Mouse (Mus musculus) limb, embryonic 14.5 days (tissue): ENCODE results near the gene Parvb. TPM values are rescaled to one million over a fixed set of nuclear protein-coding genes. Genes with fewer than 3 reads are reported as not detected.

Experiments
- ATAC-seq: fragments of 200-750 bp; cut with Nextera tagmentation; 2 replicates; pipeline ENCODE4 v1.8.0; 2017; ENCODE audit warnings: low read depth, moderate number of reproducible peaks, moderate TSS enrichment; ENCODE audit not compliant: low FRiP score
- DNase-seq: peaks from one replicate; pipeline ENCODE4 v3.0.0-alpha.2; 2015; ENCODE audit warnings: low spot score
- H3K27ac ChIP-seq: fragments of 300-500 bp; sonication (generic); replicated peaks from 2 replicates; pipeline ENCODE4 v1.5.1; 2014; ENCODE audit warnings: low read depth, mild to moderate bottlenecking, low read length, moderate library complexity, mixed read lengths
- H3K27me3 ChIP-seq: fragments of 300-500 bp; sonication (generic); 2 replicates; pipeline ENCODE4 v1.6.1; 2014; ENCODE audit warnings: low read length, mixed read lengths; ENCODE audit not compliant: control insufficient read depth, insufficient read depth
- H3K36me3 ChIP-seq: fragments of 300-500 bp; sonication (generic); 2 replicates; pipeline ENCODE4 v1.6.1; 2014; ENCODE audit warnings: mild to moderate bottlenecking, low read length, moderate library complexity, mixed read lengths; ENCODE audit not compliant: control insufficient read depth, insufficient read depth
- H3K4me1 ChIP-seq: fragments of 300-500 bp; sonication (generic); 2 replicates; pipeline ENCODE4 v1.6.1; 2014; ENCODE audit warnings: antibody characterized with exemption, low read length, mixed read lengths; ENCODE audit not compliant: control insufficient read depth, insufficient read depth
- H3K4me2 ChIP-seq: fragments of 300-500 bp; sonication (generic); replicated peaks from 2 replicates; pipeline ENCODE4 v1.6.1; 2014; ENCODE audit warnings: low read depth, mild to moderate bottlenecking, low read length, moderate library complexity; ENCODE audit not compliant: severe bottlenecking
- H3K4me3 ChIP-seq: fragments of 300-500 bp; sonication (generic); replicated peaks from 2 replicates; pipeline ENCODE4 v1.5.1; 2014; ENCODE audit warnings: low read length
- H3K9ac ChIP-seq: fragments of 300-500 bp; sonication (generic); 2 replicates; pipeline ENCODE4 v1.6.1; 2014; ENCODE audit warnings: mild to moderate bottlenecking, low read depth, low read length, moderate library complexity; ENCODE audit not compliant: severe bottlenecking
- H3K9me3 ChIP-seq: fragments of 300-500 bp; sonication (generic); 2 replicates; pipeline ENCODE4 v1.6.1; 2016; ENCODE audit warnings: low read length; ENCODE audit not compliant: control insufficient read depth
- POLR2A ChIP-seq: fragments of 200-500 bp; IDR thresholded peaks from 2 replicates; pipeline ENCODE4 v1.8.0; 2012; ENCODE audit warnings: inconsistent platforms, mild to moderate bottlenecking, moderate library complexity, borderline replicate concordance; ENCODE audit not compliant: insufficient read depth, insufficient read length; ENCODE audit errors: extremely low read depth
- WGBS: fragments of 180-500 bp; shearing (Covaris S2); extraction: QIAGEN DNeasy Blood & Tissue Kit; methylation state at CpG from one replicate; pipeline ENCODE4 v1.1.7; 2014; 5-methylcytosine and 5-hydroxymethylcytosine counted together
- polyA plus RNA-seq, 2 experiments: library from polyadenylated mRNA; depleted of rRNA in 1 of 2; stranded (reverse) in 1 of 2; unstranded in 1 of 2; fragments of >200 nt; fragmentation: Nextera tagmentation in 1 of 2; extraction: Ambion mirVana in 1 of 2; gene quantifications; 2 replicates each; pipeline versions ENCODE4 v1.2.1 to v1.2.3; 2012 to 2014

Gene Parvb
- polyA plus RNA-seq, 2 experiments = 2.4 to 13.5 TPM

GRCm38 (mm10) chr15:84293590-84293989 lies 61.7 kb downstream of the Parvb start:
- H3K4me2 ChIP-seq = no peak overlapping the region
- no peaks in the 10 kb centered on the region for H3K9me3 ChIP-seq
- ATAC-seq (no peak), DNase-seq (no peak)
- WGBS = 81% methylated on average over 12 of the region's 12 CpGs
- H3K27ac ChIP-seq = no peak overlapping the region
- H3K36me3 ChIP-seq = no peaks in the 10 kb centered on the region
- H3K4me1 ChIP-seq = no peaks in the 10 kb centered on the region
- no peaks in the 10 kb centered on the region for H3K27me3 ChIP-seq
- H3K4me3 ChIP-seq = no peak overlapping the region
- H3K9ac ChIP-seq = no peak overlapping the region
- no peak for TF ChIP-seq POLR2A

GRCm38 (mm10) chr15:84294391-84294790 lies 62.5 kb downstream of the Parvb start:
- WGBS = 88% methylated on average over 9 of the region's 9 CpGs
- peaks cover 5% of the 10 kb centered on the region; the same call in 1 of the 2 replicates for H3K4me1 ChIP-seq
- ATAC-seq (no peak), DNase-seq (no peak)
- H3K27me3 ChIP-seq = no peaks in the 10 kb centered on the region
- no peak overlapping the region for H3K27ac ChIP-seq
- no peaks in the 10 kb centered on the region for H3K36me3 ChIP-seq
- H3K4me2 ChIP-seq = no peak overlapping the region
- no peak overlapping the region for H3K9ac ChIP-seq
- no peaks in the 10 kb centered on the region for H3K9me3 ChIP-seq
- no peak for TF ChIP-seq POLR2A
- H3K4me3 ChIP-seq = no peak overlapping the region

GRCm38 (mm10) chr15:84295225-84295624 lies 63.4 kb downstream of the Parvb start:
- H3K9ac ChIP-seq = no peak overlapping the region
- ATAC-seq (no peak), DNase-seq (no peak)
- H3K27ac ChIP-seq = no peak overlapping the region
- WGBS = 92% methylated on average over 10 of the region's 10 CpGs
- no peaks in the 10 kb centered on the region for H3K27me3 ChIP-seq
- H3K4me1 ChIP-seq = peaks cover 12% of the 10 kb centered on the region
- H3K4me2 ChIP-seq = no peak overlapping the region
- no peak for TF ChIP-seq POLR2A
- H3K9me3 ChIP-seq = no peaks in the 10 kb centered on the region
- no peak overlapping the region for H3K4me3 ChIP-seq
- H3K36me3 ChIP-seq = no peaks in the 10 kb centered on the region

- Histone ChIP-seq H3K9me3 (no peaks in the 10 kb centered on the region), H3K27me3 (no peaks in the 10 kb centered on the region), H3K36me3 (no peaks in the 10 kb centered on the region), H3K9ac (no peak overlapping the region), H3K27ac (no peak overlapping the region), H3K4me2 (no peak overlapping the region), H3K4me1 (peaks cover 28% of the 10 kb centered on the region), H3K4me3 (no peak overlapping the region)
- 55% methylated on average over 8 of the region's 8 CpGs for WGBS
- ATAC-seq (no peak), DNase-seq (no peak)
- no peak for TF ChIP-seq POLR2A
Observed at GRCm38 (mm10) chr15:84297454-84297853, 65.6 kb downstream of the Parvb start.

GRCm38 (mm10) chr15:84298804-84299370 lies 67.0 kb downstream of the Parvb start:
- Histone ChIP-seq H3K27me3 (no peaks in the 10 kb centered on the region), H3K27ac (no peak overlapping the region), H3K9me3 (no peaks in the 10 kb centered on the region), H3K4me1 (peaks cover 39% of the 10 kb centered on the region), H3K4me2 (no peak overlapping the region), H3K9ac (no peak overlapping the region), H3K36me3 (no peaks in the 10 kb centered on the region), H3K4me3 (no peak overlapping the region)
- WGBS = 26% methylated on average over 13 of the region's 13 CpGs
- DNase-seq (no peak), ATAC-seq (no peak)
- no peak for TF ChIP-seq POLR2A

GRCm38 (mm10) chr15:84299662-84300333 lies 68.0 kb downstream of the Parvb start:
- Histone ChIP-seq H3K9ac (no peak overlapping the region), H3K36me3 (no peaks in the 10 kb centered on the region), H3K4me2 (no peak overlapping the region), H3K9me3 (no peaks in the 10 kb centered on the region), H3K4me3 (no peak overlapping the region), H3K27me3 (no peaks in the 10 kb centered on the region), H3K4me1 (peaks cover 39% of the 10 kb centered on the region), H3K27ac (no peak overlapping the region)
- ATAC-seq (no peak), DNase-seq (peak; percentile 37)
- no peak for TF ChIP-seq POLR2A
- 42% methylated on average over 9 of the region's 9 CpGs for WGBS
